ENCODE assay signal across 9 mouse cellular contexts in genomic region chr8:54491057-54491690, GRCm38 (mm10). TPM values are rescaled to one million over a fixed set of nuclear protein-coding genes. Genes with fewer than 3 reads are reported as not detected.
DNase-seq lines count a peak whose midpoint lies in the region; ATAC-seq and TF ChIP-seq lines count a peak whose summit lies in the region.
"Had no signal": no experiment of that assay in that cellular context is flagged by ENCODE, and none has a peak within 500 bp of the region (broad histone marks: within the 10 kb centered on the region; RNA-seq: fewer than 3 reads in every experiment).

No protein-coding gene starts in this region.

- peaks cover 9% of the 10 kb centered on the region for H3K27me3 ChIP-seq in limb, embryonic 13.5 days
- H3K27me3 ChIP-seq: stomach, embryonic 15.5 days had no signal

- no peaks in the 10 kb centered on the region for H3K9me3 ChIP-seq in limb, embryonic 13.5 days
- H3K9me3 ChIP-seq: stomach, embryonic 15.5 days had no signal

- ATAC-seq in limb, embryonic 13.5 days (ENCODE audit: low FRiP score, low read depth): peak; percentile 54; the same call in 1 of the 2 replicates

- no peak overlapping the region for H3K27ac ChIP-seq in cortical plate, adult 2 months (ENCODE audit: insufficient read depth, low read length)
- no peak overlapping the region for H3K27ac ChIP-seq in limb, embryonic 13.5 days
- H3K27ac ChIP-seq: stomach, embryonic 15.5 days had no signal

- DNase-seq in adrenal gland, postnatal 14 days: peak; percentile 32
- no peak for DNase-seq in adrenal gland, postnatal 25 days
- DNase-seq in right cerebral cortex, postnatal 4 days: peak; percentile 62
- DNase-seq in right cerebral cortex, postnatal 36 days (ENCODE audit: low spot score in 2 of 2): no peak
- peak; percentile 58 for DNase-seq in heart, postnatal 4 days
- DNase-seq in retina, embryonic 14.5 days (ENCODE audit: low spot score): peak; percentile 82

- no peak for TF ChIP-seq POLR2A in cortical plate, adult 2 months (IDR thresholded peaks at IDR 0.05; ENCODE audit: extremely low read depth, insufficient read depth, low read length)

- no peaks in the 10 kb centered on the region for H3K36me3 ChIP-seq in limb, embryonic 13.5 days
- H3K36me3 ChIP-seq: stomach, embryonic 15.5 days had no signal

- TF ChIP-seq CTCF in cortical plate, adult 2 months (IDR thresholded peaks at IDR 0.05; ENCODE audit: extremely low read depth, insufficient read depth, low read length): 0 out of 2 replicates have a peak, but pooled peaks have one; percentile 5

- H3K4me2 ChIP-seq in limb, embryonic 13.5 days (replicated peaks): peak overlapping the region; percentile 33
- H3K4me2 ChIP-seq: stomach, embryonic 15.5 days had no signal

- no peak overlapping the region for H3K4me3 ChIP-seq in cortical plate, adult 2 months (ENCODE audit: insufficient read depth, low read length)
- H3K4me3 ChIP-seq in limb, embryonic 13.5 days: no peak overlapping the region
- H3K4me3 ChIP-seq: stomach, embryonic 15.5 days had no signal

- no peaks in the 10 kb centered on the region for H3K4me1 ChIP-seq in cortical plate, adult 2 months (ENCODE audit: control insufficient read depth, insufficient read depth, low read length)
- 0 out of 2 replicates have a peak, but pooled peaks cover 6% of the 10 kb centered on the region for H3K4me1 ChIP-seq in limb, embryonic 13.5 days
- H3K4me1 ChIP-seq: stomach, embryonic 15.5 days had no signal

- no peak overlapping the region for H3K9ac ChIP-seq in limb, embryonic 13.5 days
- H3K9ac ChIP-seq: stomach, embryonic 15.5 days had no signal

- WGBS in limb, embryonic 13.5 days: 12% methylated on average over 6 of the region's 6 CpGs

RNA-seq across cellular contexts. Expression of gene Asb5, which starts 38.2 kb away (rescaled TPM):
- not detected in 2 replicates for total RNA-seq in adrenal gland, postnatal 14 days (2021)
- 0.46 TPM in 1 of 2 replicates, not detected in the other for total RNA-seq in adrenal gland, postnatal 25 days (2021)
- 2.3 and 2.5 TPM in 2 replicates for polyA plus RNA-seq in cortical plate, adult 2 months (2012; rRNA removed)
- 1 to 10 TPM; 3.7 to 4.7 TPM for total RNA-seq in heart, postnatal 4 days (2021)
- 5.8 and 6.0 TPM in 2 replicates for polyA plus RNA-seq in limb, embryonic 13.5 days (2015; fragmentation: Nextera tagmentation; extraction: Ambion mirVana)

RNA-seq across cellular contexts. Expression of gene Spcs3, which starts 38.6 kb away (rescaled TPM):
- total RNA-seq in adrenal gland, postnatal 14 days (2021): 43.4 and 45.1 TPM in 2 replicates
- total RNA-seq in adrenal gland, postnatal 25 days (2021): 43.3 and 58.2 TPM in 2 replicates
- 51.1 and 51.2 TPM in 2 replicates for polyA plus RNA-seq in cortical plate, adult 2 months (2012; rRNA removed)
- total RNA-seq in heart, postnatal 4 days (2021): 10 to 100 TPM; 38.0 to 39.8 TPM
- 93.2 and 98.2 TPM in 2 replicates for polyA plus RNA-seq in limb, embryonic 13.5 days (2015; fragmentation: Nextera tagmentation; extraction: Ambion mirVana)

Comparison
In these comparisons a context has a peak if more than half of its experiments do, and no peak if none do; other contexts are left out.
1. DNase-seq: peak in adrenal gland, postnatal 14 days (single experiment), right cerebral cortex, postnatal 4 days (single experiment), heart, postnatal 4 days (single experiment) and retina, embryonic 14.5 days (single experiment); none in adrenal gland, postnatal 25 days (single experiment) and right cerebral cortex, postnatal 36 days (0 of 2).